Mouse (Mus musculus) heart, embryonic 14.5 days (tissue): ENCODE data around the gene Ly6g6e. TPM values are rescaled to one million over a fixed set of nuclear protein-coding genes. Genes with fewer than 3 reads are reported as not detected.

Source experiments
- ATAC-seq: fragments of 200-750 bp; cut with Nextera tagmentation; 2 replicates; pipeline ENCODE4 v1.8.0; 2017; ENCODE audit warnings: low read depth, moderate TSS enrichment; ENCODE audit not compliant: insufficient number of reproducible peaks, insufficient read depth, low FRiP score
- H3K27ac ChIP-seq, 2 experiments: fragments of 200-500 bp in 1 of 2; fragments of 300-500 bp in 1 of 2; sonication (generic) in 1 of 2; replicated peaks in 1 of 2; 2 replicates each; pipeline ENCODE4 v1.5.1; 2012 to 2014; ENCODE audit warnings: low read depth in 2 of 2, low read length in 2 of 2, control low read depth in 1 of 2, mild to moderate bottlenecking in 1 of 2, mixed read lengths in 1 of 2; ENCODE audit not compliant: control insufficient read depth in 1 of 2, insufficient read depth in 1 of 2
- H3K27me3 ChIP-seq: fragments of 300-500 bp; sonication (generic); 2 replicates; pipeline ENCODE4 v1.6.1; 2014; ENCODE audit warnings: mild to moderate bottlenecking, low read length, control low read depth; ENCODE audit not compliant: control insufficient read depth, insufficient read depth
- H3K36me3 ChIP-seq: fragments of 300-500 bp; sonication (generic); 2 replicates; pipeline ENCODE4 v1.6.1; 2014; ENCODE audit warnings: mild to moderate bottlenecking, control low read depth, low read length, mixed read lengths; ENCODE audit not compliant: control insufficient read depth, insufficient read depth
- H3K4me1 ChIP-seq, 2 experiments: fragments of 200-500 bp in 1 of 2; fragments of 300-500 bp in 1 of 2; sonication (generic) in 1 of 2; 2 replicates each; pipeline ENCODE4 v1.6.1; 2012 to 2014; ENCODE audit warnings: low read length in 2 of 2, control low read depth in 1 of 2, mixed read lengths in 1 of 2; ENCODE audit not compliant: control insufficient read depth in 2 of 2, insufficient read depth in 2 of 2
- H3K4me2 ChIP-seq: fragments of 300-500 bp; sonication (generic); 2 replicates; pipeline ENCODE4 v1.6.1; 2014; ENCODE audit warnings: mild to moderate bottlenecking, low read length
- H3K4me3 ChIP-seq, 2 experiments: fragments of 200-500 bp in 1 of 2; fragments of 300-500 bp in 1 of 2; sonication (generic) in 1 of 2; 2 replicates each; pipeline ENCODE4 v1.5.1; 2012 to 2014; ENCODE audit warnings: low read length in 2 of 2, mild to moderate bottlenecking in 2 of 2, control low read depth in 1 of 2, low read depth in 1 of 2, moderate library complexity in 1 of 2; ENCODE audit not compliant: control insufficient read depth in 1 of 2, insufficient read depth in 1 of 2
- H3K9ac ChIP-seq: fragments of 300-500 bp; sonication (generic); 2 replicates; pipeline ENCODE4 v1.6.1; 2014; ENCODE audit warnings: mild to moderate bottlenecking, low read length
- H3K9me3 ChIP-seq: fragments of 300-500 bp; sonication (generic); 2 replicates; pipeline ENCODE4 v1.6.1; 2016; ENCODE audit warnings: low read length, control low read depth; ENCODE audit not compliant: control insufficient read depth
- WGBS: fragments of 180-500 bp; shearing (Covaris S2); extraction: QIAGEN DNeasy Blood & Tissue Kit; methylation state at CpG from one replicate; pipeline ENCODE4 v1.1.7; 2014; 5-methylcytosine and 5-hydroxymethylcytosine counted together
- polyA plus RNA-seq: library from polyadenylated mRNA; unstranded; fragments of >200 nt; fragmentation: Nextera tagmentation; extraction: Ambion mirVana; gene quantifications from 2 replicates; pipeline ENCODE4 v1.2.1, GENCODE M21; 2014

Gene Ly6g6e
- polyA plus RNA-seq, 1 experiment from 2014 or later = 0.32 TPM

DNA sequence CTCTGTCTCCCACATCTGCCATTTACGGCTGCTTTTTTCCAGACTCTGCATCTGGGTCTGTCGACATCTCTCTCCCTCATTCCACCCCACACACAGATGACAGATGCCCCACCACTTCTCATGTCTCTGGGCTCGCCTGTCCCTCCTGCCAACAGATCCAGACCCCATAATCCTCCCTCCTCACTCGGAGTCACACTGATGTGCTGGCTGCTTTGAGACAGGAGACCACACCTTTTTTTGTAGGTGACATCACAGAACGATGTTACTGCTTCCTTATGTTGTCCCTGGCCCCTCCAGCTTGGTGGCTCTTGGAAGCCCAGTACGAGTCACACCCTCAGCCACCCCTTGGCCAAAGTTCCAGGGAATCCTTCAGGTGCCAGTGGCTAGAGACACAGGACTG is 3.5 kb downstream of the Ly6g6e start:
- ATAC-seq = no peak
- Histone ChIP-seq H3K9me3 (no peaks in the 10 kb centered on the region), H3K27me3 (0 out of 2 replicates have a peak, but pooled peaks cover 4% of the 10 kb centered on the region), H3K4me2 (peak overlapping the region; percentile 56), H3K4me3 (no peak overlapping the region), H3K4me1 (peaks cover 15 to 20% of the 10 kb centered on the region in 2 experiments), H3K27ac (0 out of 4 replicates have a peak overlapping the region, but pooled peaks of 1 of the 2 experiments have one; percentile 1), H3K36me3 (no peaks in the 10 kb centered on the region), H3K9ac (peak overlapping the region; percentile 40; the same call in 1 of the 2 replicates)
- WGBS = 27% methylated on average over 6 of the region's 6 CpGs

GRCm38 (mm10) chr17:35080710-35081109 is 4.0 kb downstream of the Ly6g6e start:
- H3K27ac ChIP-seq = no peak overlapping the region
- no peak for ATAC-seq
- H3K27me3 ChIP-seq = 0 out of 2 replicates have a peak, but pooled peaks cover 4% of the 10 kb centered on the region
- H3K36me3 ChIP-seq = no peaks in the 10 kb centered on the region
- no peak overlapping the region for H3K4me3 ChIP-seq
- peak overlapping the region; percentile 40; the same call in 1 of the 2 replicates for H3K9ac ChIP-seq
- no peak overlapping the region for H3K4me2 ChIP-seq
- WGBS = 87% methylated on average over 4 of the region's 4 CpGs
- H3K9me3 ChIP-seq = no peaks in the 10 kb centered on the region
- H3K4me1 ChIP-seq = peaks cover 15 to 20% of the 10 kb centered on the region in 2 experiments

DNA sequence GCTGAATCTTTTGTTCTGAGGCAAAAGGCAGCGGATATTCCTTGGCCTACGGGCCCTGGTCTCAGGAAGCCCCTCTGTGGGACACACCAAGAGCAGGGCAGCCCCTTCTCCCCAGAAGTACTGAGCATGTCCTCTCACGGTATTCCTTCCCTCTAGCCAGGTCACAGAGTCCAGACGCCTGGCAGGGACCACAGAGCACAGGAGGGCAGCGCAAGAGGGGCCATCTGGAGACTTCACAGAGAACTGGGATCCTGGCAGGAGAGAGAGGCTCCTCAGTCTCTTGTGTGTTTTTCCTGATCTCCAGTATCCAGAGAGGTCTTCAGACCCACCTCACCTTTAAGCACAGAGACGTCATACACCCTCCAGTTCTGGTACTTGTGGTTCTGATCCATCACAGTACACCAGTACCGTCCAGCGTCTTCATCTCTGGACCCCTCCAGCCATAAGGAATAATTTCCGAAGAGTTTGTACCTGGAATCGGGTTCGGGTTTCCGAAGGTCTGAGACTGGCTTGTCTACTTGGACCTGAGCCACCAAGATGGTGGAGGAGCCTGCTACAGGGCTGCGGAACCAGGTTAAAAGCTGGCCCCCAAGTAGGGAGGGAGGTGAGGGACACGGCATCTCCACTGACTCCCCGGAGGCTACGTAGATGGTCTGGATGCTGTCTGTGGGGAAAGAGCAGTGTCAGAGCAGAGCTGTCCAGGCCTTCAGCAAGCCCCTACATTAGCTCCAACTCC is 6.3 kb downstream of the Ly6g6e start:
- Histone ChIP-seq H3K27me3 (0 out of 2 replicates have a peak, but pooled peaks cover 4% of the 10 kb centered on the region), H3K9me3 (no peaks in the 10 kb centered on the region), H3K9ac (no peak overlapping the region), H3K4me2 (no peak overlapping the region), H3K36me3 (no peaks in the 10 kb centered on the region), H3K4me1 (peaks cover 9 to 11% of the 10 kb centered on the region in 2 experiments), H3K4me3 (no peak overlapping the region), H3K27ac (no peak overlapping the region)
- ATAC-seq = no peak
- 76% methylated on average over 16 of the region's 16 CpGs for WGBS

DNA sequence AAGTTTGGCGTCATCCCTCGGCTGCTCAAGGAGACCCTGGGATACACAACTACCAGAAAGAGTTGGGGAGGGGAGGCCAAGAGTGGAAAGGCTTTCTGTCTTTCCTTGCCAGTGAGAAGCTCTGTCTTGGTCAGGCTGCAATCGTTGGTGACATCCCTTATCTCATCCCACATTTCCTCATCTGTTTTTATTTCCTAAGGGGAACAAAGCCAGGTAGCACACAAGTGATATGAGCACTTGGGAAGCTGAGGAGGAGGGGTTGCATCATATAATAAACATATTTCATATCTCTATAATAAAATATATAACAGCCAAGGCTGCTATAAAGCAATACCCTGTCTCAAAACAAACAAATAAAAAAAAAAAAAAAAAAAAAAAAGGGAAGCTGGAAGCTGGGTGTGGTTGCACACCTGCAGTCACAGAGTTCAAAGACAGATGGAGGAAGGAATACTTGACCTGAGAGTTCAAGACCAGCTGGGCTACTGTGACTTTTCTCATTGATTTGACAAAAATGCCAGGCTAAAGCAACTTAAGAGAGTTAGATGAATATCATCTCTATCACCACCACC is 7.3 kb downstream of the Ly6g6e start:
- Histone ChIP-seq H3K27me3 (0 out of 2 replicates have a peak, but pooled peaks cover 4% of the 10 kb centered on the region), H3K36me3 (no peaks in the 10 kb centered on the region), H3K4me3 (no peak overlapping the region), H3K9ac (no peak overlapping the region), H3K4me1 (peaks cover 9 to 11% of the 10 kb centered on the region in 2 experiments), H3K27ac (no peak overlapping the region), H3K4me2 (no peak overlapping the region), H3K9me3 (no peaks in the 10 kb centered on the region)
- WGBS = 62% methylated on average over 3 of the region's 3 CpGs
- no peak for ATAC-seq

- no peak within 1 kb of the TSS for H3K9ac ChIP-seq
- H3K27me3 ChIP-seq = 0 out of 2 replicates have a peak, but pooled peaks cover 4% of the 10 kb centered on the region
- no peak within 1 kb of the TSS for H3K4me2 ChIP-seq
- H3K27ac ChIP-seq = no peak within 1 kb of the TSS
- H3K9me3 ChIP-seq = no peaks in the 10 kb centered on the region
- H3K4me1 ChIP-seq = peaks cover 6 to 8% of the 10 kb centered on the region in 2 experiments
- no peak within 1 kb of the TSS for H3K4me3 ChIP-seq
- WGBS = 54% methylated on average over 7 of the region's 7 CpGs
- ATAC-seq = no peak
- H3K36me3 ChIP-seq = no peaks in the 10 kb centered on the region
Observed at GRCm38 (mm10) chr17:35085208-35085865, 8.6 kb downstream of the Ly6g6e start, which contains the start of gene Ly6g6f. TSS of gene Ly6g6f (minus strand) at chr17:35085610.

- H3K4me1 ChIP-seq = peaks cover 5 to 10% of the 10 kb centered on the region in 2 experiments
- H3K4me2 ChIP-seq = no peak overlapping the region
- H3K27me3 ChIP-seq = no peaks in the 10 kb centered on the region
- 27% methylated on average over 2 of the region's 2 CpGs for WGBS
- H3K4me3 ChIP-seq = no peak overlapping the region
- H3K27ac ChIP-seq = no peak overlapping the region
- no peak for ATAC-seq
- peaks cover 21% of the 10 kb centered on the region for H3K36me3 ChIP-seq
- H3K9ac ChIP-seq = no peak overlapping the region
- H3K9me3 ChIP-seq = no peaks in the 10 kb centered on the region
Observed at GRCm38 (mm10) chr17:35088151-35088550, 11.4 kb downstream of the Ly6g6e start.

DNA sequence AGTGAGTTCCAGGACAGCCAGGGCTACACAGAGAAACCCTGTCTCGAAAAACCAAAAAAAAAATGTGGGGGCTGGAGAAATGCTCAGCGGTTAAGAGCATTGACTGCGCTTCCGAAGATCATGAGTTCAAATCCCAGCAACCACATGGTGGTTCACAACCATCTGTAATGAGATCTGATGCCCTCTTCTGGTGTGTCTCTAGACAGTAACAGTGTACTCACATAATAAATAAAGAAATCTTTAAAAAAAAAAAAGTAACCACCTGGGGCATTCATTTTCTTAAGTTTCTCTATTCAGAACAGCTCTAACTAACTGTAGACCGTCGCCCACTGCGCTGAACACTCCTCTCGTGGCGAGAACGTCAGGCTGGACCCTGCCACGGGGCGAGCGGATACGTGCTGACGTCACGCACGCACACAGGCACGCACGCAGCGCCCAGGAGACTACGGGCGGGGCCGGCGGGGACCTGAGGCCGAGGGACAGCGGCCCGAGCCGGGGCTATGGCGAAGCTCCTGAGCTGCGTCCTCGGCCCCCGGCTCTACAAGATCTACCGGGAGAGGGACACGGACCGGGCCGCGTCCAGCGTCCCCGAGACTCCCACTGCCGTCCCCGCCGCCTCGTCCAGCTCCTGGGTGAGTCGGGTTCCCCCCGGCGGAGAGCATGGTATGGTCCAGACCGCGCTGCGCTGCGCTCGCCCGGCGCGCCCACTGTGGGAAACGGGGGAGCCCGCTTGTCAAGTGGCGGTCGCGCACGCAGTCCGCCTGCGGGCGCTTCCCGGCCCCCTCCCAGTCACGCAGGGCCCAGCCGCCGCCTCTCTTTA is 12.3 kb downstream of the Ly6g6e start, which contains the start of gene Abhd16a:
Gene Abhd16a, plus strand, starts transcription at position 439 of the 820 bp plus-strand sequence.
- peak within 1 kb of the TSS; percentile 87 to 97 for H3K27ac ChIP-seq
- H3K4me1 ChIP-seq = peaks cover 5 to 10% of the 10 kb centered on the region in 2 experiments
- peak; percentile 94 for ATAC-seq
- H3K4me3 ChIP-seq = peak within 1 kb of the TSS; percentile 57 to 74
- no peaks in the 10 kb centered on the region for H3K27me3 ChIP-seq
- peak within 1 kb of the TSS; percentile 79 for H3K9ac ChIP-seq
- H3K4me2 ChIP-seq = peak within 1 kb of the TSS; percentile 72
- peaks cover 29% of the 10 kb centered on the region for H3K36me3 ChIP-seq
- WGBS = 3% methylated on average over 64 of the region's 67 CpGs
- no peaks in the 10 kb centered on the region for H3K9me3 ChIP-seq
